Mouse (Mus musculus) spleen, postnatal 36 days (tissue): ENCODE results near the gene Pgf.

ENCODE experiments used
- DNase-seq, 2 experiments: peaks; one replicate each; pipeline ENCODE4 v3.0.0; 2022; ENCODE audit warnings: low spot score in 2 of 2, mixed read lengths in 1 of 2

The Pgf gene

DNA sequence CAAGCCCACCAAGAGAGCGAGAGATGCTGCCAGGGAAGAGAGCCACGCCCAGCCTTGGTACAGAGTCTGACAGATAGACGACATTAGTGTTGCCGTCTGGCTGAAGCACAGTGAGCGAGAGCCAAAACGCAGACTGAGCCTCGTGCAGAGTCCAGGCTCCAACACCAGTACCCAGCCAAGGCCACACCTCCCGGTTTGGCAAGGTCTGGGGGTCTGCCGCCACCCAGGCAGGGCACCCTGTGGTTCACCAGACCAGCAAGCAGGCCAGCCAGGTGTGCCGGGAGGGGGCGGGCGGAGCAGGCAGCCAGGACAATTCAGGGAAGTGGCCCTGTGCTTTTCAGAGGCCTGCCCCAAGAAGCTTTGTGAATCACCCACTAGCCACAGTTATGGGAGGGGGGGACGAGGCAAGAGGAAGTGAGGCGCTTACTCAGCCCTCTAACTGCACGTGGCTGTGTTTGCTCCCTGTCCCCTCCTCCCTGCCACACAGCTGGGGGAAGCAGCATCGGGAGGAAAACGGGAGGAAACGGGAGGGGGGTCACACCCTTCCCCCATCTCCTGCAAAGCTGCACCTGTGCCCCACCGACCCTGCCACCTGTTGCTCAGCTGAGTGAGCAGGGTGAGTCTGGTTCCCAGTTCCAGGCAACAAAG lies 15.0 kb upstream of the Pgf start:
- peak; percentile 47 to 57 for DNase-seq

DNA sequence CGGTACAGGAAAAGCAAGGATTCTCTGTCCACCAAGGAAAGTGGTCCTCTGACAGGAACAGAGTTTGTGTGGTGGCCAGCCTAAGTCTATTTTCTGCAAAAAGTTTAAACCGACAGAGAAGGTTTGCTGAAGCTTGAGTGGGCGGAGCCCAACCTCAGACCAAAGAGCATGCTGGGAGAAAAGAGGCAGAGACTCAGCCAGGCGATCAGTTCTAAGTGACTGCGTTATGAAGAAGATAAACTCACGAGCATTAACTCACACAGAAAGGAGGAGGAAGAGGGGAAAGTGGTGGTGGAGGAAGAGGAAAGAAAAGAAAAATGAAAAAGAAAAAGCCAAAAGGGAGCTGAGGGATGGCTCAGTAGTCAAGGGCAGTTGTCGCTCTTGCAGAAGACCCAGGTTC lies 12.7 kb upstream of the Pgf start:
- DNase-seq, result no peak

DNA sequence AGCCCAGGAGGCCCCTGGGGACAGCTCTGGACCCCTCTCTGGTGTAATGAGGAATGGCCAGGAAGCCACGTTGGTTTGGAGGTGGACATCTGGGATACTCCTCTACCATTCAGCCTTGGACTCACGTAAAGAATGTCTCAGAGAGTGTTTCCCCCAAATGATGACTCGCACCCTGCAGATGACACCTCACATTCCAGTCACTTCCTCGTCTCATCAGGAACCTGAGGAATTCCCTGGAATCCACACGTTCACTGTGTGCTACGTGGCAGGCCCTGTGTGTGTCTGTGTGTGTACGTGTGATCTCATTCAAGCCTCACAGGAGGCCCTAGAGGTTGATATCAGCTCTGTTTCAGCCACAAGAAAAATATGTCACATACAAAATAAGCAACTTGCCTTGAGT lies 8.8 kb upstream of the Pgf start:
- no peak for DNase-seq

GRCm38 (mm10) chr12:85185810-85186209 lies 8.2 kb upstream of the Pgf start:
- no peak for DNase-seq

DNA sequence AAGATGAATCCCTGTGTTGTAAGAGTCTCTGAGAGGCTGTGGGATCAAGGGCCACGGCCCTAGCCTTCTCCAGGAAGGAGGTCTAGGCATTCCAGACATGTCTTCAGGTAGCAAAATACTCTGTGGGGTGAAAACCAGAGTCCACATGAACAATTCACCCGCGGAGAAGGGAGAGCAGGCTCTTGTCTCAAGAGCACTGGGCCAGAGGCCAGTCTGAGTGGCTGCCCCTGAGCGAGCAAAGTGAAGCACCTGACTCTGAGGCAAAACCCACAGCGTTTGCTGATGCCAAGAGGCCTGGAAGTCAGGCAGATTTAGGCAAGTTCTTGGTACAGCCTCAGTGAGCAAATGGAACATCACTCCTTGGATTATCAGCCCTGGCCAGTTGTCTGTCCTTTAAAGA lies 6.5 kb upstream of the Pgf start:
- no peak for DNase-seq

- DNase-seq, result no peak
Observed at GRCm38 (mm10) chr12:85182898-85183297, 5.3 kb upstream of the Pgf start.

- no peak for DNase-seq
Observed at GRCm38 (mm10) chr12:85182345-85182643, 4.7 kb upstream of the Pgf start.

DNA sequence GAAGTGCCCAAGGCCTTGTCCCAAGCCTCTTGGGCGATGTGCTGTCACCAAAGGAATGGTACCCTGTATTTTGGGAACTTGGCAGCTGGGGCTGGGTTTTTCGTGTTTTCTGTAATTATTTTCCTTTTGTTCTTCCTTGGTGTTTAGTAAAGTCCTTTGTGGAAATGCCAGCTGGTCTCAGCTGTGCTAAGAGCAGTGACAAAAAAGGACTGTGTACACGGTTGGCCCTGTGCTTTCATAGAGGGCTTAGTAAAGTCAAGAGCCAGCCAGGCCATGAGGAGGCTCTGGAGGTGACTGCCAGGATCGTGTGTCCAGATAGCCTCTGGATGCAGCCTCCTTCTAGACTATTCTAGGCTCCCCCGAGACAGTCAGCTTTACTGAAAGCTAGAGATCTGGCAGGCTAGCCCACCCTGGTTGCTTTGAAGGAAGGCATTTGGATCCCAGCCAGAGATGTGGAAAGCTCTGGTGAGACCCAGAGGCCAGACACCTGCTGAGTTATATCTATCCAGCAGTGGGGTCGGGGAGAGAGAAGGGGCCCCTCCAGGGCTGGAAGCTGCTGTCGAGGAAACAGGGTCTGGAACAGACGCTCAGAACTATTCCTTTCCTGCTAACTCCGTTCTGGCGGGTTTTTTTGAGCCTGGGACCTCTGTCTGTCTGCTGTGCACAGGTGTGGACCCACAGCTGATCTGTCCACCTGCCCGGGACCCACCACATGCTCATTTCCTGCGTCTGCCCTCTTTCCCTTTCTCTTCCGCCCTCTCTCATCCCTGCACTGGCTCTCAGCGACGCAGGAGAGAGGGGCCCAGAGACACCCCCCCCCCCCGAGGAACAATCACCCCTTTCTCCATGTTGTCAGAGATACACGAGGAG lies 4.1 kb upstream of the Pgf start:
- DNase-seq, result no peak

DNA sequence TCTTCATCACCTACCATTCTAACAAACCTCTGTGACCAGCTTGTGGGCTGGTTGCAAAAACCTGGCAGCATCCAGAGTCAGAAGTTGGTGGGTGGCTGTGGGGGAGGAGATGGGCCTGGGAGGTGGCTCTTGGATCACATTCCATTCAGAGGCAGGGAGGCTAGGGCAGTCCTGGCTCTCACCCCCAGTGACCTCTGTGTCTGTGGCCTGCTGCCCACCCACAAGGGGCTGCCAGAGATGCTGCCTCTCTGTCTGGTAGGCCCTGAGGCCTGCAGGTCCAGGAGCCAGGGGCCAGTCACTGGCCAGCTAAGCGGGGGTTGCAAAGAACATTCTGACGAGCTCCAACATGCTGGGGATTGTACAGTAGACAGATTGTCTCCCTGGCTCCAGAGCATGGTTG lies 704 bp upstream of the Pgf start:
- DNase-seq, result no peak

GRCm38 (mm10) chr12:85176846-85177523 lies 605 bp downstream of the Pgf start:
- peak; percentile 37 to 47 for DNase-seq

GRCm38 (mm10) chr12:85175926-85176845 lies 1.4 kb downstream of the Pgf start:
- no peak for DNase-seq

DNA sequence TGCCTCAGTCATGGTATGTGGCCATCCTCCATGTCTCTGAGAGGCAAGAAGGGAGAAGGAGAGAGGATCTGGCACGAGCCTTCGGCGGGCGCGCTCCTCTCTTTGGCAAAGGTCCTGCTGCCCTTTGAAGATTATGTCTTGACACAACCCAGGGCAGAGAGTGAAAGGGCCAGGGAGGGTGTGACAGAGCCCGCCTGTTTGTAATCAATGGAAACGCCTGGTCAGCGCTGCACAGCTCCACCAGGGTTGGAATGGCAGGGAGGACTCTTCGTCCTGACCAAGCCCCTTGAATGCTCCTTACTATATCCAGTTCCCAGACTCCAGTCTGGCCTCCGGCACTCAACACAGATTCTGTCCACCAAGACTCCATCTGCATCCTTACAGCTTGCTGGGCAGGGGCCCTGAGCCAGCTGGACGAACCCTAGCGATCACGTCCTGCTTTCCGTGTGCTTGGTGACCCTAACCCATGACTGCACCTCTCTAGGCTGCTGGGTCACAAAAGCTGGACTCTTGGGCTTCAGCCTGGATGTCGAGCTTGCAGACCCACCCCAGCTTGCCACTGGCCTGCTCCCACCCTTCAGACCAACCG lies 2.4 kb downstream of the Pgf start:
- DNase-seq, result no peak

DNA sequence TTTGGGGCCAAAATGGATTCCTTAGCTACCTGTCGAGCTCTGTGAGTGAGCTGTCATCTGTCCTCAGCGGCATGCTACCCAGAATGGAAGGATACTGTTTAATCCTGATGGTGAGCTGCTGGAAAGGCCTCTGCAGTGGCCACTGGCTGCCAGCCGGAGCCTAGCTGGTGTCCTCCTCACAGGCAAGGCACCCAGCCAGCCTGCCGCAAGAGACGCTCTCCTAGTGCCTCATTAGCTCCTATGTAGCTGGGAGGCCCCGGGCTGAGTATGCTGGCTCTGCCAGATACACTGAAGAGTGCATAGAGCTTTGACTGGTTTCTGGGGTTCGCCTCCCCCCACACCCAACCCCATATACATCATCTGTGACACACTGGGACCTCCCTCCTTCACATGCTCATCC lies 3.6 kb downstream of the Pgf start:
- no peak for DNase-seq

DNA sequence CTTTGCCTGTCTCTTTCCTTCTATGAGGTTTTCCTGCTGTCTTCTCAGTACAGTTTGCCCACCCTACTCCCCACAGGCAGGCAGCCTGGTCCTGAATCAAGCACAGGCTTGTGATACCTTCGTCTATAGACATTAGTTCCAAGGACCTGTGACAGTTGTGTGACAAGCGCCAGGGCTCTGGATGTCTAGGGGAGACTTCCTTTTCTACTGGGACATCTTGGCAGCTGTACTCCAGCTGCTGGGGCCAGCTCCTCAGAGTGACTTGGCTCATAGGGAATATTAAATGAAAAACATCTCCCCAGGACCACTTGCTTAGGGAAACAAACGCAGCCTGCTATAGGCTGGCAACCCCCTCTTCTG lies 6.7 kb downstream of the Pgf start:
- no peak for DNase-seq

DNA sequence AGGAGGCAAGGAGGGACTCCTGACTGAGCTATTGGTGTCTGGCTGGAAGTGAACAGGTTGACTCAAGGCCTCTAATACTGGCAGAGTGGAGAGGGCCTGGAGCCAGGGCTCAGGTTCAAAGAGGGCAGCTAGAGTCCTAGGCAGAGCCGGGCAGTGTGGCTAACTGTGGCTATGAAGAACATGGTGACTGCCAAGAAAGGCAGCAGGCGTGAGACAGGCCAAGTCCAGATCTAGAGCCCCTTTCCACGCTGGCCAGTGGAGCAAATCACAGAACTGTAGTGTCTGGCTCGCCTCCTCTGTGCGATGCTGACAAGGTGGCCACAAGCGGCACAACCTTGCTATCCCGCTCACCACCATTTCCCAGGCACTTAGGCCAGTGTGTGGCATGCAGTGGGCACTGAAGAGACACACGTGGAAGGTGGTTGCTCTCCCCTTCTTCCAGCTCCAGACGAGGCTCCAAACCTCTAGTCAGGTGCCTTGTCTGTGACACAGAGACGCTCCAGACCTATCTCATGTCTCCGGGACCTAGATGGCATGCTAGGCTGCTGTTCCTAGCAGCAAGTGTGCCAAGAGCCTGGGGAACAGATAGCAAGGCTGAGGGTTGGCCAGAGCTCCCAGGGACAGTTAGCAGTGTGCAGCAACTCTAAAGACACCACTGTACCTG lies 7.2 kb downstream of the Pgf start:
- DNase-seq, result no peak

- no peak for DNase-seq
Observed at GRCm38 (mm10) chr12:85169877-85170276, 7.7 kb downstream of the Pgf start.

- peak; percentile 71 for DNase-seq
Observed at GRCm38 (mm10) chr12:85169117-85169858, 8.3 kb downstream of the Pgf start.

GRCm38 (mm10) chr12:85166631-85167030 lies 11.0 kb downstream of the Pgf start:
- DNase-seq, result no peak

GRCm38 (mm10) chr12:85164996-85165395 lies 12.6 kb downstream of the Pgf start:
- no peak for DNase-seq

DNA sequence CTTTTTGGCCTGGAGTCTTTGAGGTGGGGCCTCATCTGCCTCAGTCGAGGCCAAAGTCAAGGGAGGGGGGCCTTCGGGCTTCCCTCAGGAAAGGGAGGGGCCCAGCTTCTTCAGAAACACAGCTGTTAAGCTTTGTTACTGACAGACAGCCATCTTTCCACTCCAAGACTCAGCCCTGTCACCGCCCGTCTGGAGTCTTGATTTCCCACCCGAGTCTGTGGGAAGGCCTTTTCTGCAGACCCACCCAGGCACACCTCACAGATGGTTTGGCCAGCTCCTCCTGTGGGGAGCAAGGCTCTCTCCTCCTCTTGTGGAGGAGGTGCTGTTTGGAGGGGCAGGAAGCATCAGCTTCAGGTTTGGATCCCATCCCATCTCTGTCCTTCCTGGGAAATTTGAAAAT lies 18.0 kb downstream of the Pgf start:
- no peak for DNase-seq
